Mouse (Mus musculus): Measurements from ENCODE around the gene Aaed1.

GRCm38 (mm10) chr13:64343598-64343997 is 31.1 kb upstream of the Aaed1 start:
- no peak for TF ChIP-seq CTCF (conservative IDR thresholded peaks at IDR 0.05; ENCODE audit: insufficient read depth, insufficient read length, low read depth, low read length)
- TF ChIP-seq POLR2A (IDR thresholded peaks at IDR 0.05; ENCODE audit: low read depth, low read length): no peak

Data from kidney, adult 2 months (tissue).